Mouse (Mus musculus): ENCODE data around the gene Olfr993. TPM values are rescaled to one million over a fixed set of nuclear protein-coding genes. Genes with fewer than 3 reads are reported as not detected.

Olfr993 gene
- polyA plus RNA-seq (2015; fragmentation: Nextera tagmentation; extraction: Ambion mirVana): not detected in 2 replicates

- Histone ChIP-seq H3K9ac (ENCODE audit: low read depth, low read length) (no peak within 1 kb of the TSS), H3K36me3 (ENCODE audit: control insufficient read depth, insufficient read depth, low read length) (no peaks in the 10 kb centered on the region), H3K4me1 (ENCODE audit: control insufficient read depth, insufficient read depth, low read length) (no peaks in the 10 kb centered on the region), H3K4me3 (ENCODE audit: low read length) (no peak within 1 kb of the TSS), H3K27ac (ENCODE audit: low read length) (no peak within 1 kb of the TSS), H3K4me2 (ENCODE audit: low read depth, low read length) (no peak within 1 kb of the TSS), H3K27me3 (replicated peaks; ENCODE audit: control insufficient read depth, insufficient read depth, low read length) (no peaks in the 10 kb centered on the region), H3K9me3 (ENCODE audit: control insufficient read depth, low read length) (no peaks in the 10 kb centered on the region)
- ATAC-seq: no peak
Observed at GRCm38 (mm10) chr2:85414777-85415176, at the start of gene Olfr993. Olfr993 (minus strand) TSS chr2:85414877.

GRCm38 (mm10) chr2:85443539-85443938, 28.9 kb upstream of the Olfr993 start, which contains the start of gene Olfr995:
Olfr995 (minus strand) TSS chr2:85443639.
- Histone ChIP-seq H3K36me3 (ENCODE audit: control insufficient read depth, insufficient read depth, low read length) (no peaks in the 10 kb centered on the region), H3K9me3 (ENCODE audit: control insufficient read depth, low read length) (no peaks in the 10 kb centered on the region), H3K9ac (ENCODE audit: low read depth, low read length) (no peak within 1 kb of the TSS), H3K27ac (ENCODE audit: low read length) (no peak within 1 kb of the TSS), H3K4me2 (ENCODE audit: low read depth, low read length) (no peak within 1 kb of the TSS), H3K4me3 (ENCODE audit: low read length) (no peak within 1 kb of the TSS), H3K4me1 (ENCODE audit: control insufficient read depth, insufficient read depth, low read length) (no peaks in the 10 kb centered on the region), H3K27me3 (replicated peaks; ENCODE audit: control insufficient read depth, insufficient read depth, low read length) (no peaks in the 10 kb centered on the region)
- WGBS: 38% methylated on average over 1 of the region's 1 CpGs
- ATAC-seq: no peak

- Histone ChIP-seq H3K9me3 (ENCODE audit: control insufficient read depth, low read length) (no peaks in the 10 kb centered on the region), H3K27me3 (replicated peaks; ENCODE audit: control insufficient read depth, insufficient read depth, low read length) (no peaks in the 10 kb centered on the region), H3K4me2 (ENCODE audit: low read depth, low read length) (no peak overlapping the region), H3K4me3 (ENCODE audit: low read length) (no peak overlapping the region), H3K9ac (ENCODE audit: low read depth, low read length) (no peak overlapping the region), H3K36me3 (ENCODE audit: control insufficient read depth, insufficient read depth, low read length) (no peaks in the 10 kb centered on the region), H3K27ac (ENCODE audit: low read length) (no peak overlapping the region), H3K4me1 (ENCODE audit: control insufficient read depth, insufficient read depth, low read length) (no peaks in the 10 kb centered on the region)
- no peak for ATAC-seq
Observed at GRCm38 (mm10) chr2:85442546-85442945, 27.9 kb upstream of the Olfr993 start.

GRCm38 (mm10) chr2:85436351-85436750, 21.7 kb upstream of the Olfr993 start, which contains the start of gene Olfr994:
Olfr994 (minus strand) TSS chr2:85436451.
- H3K27ac ChIP-seq (ENCODE audit: low read length): no peak within 1 kb of the TSS
- H3K9ac ChIP-seq (ENCODE audit: low read depth, low read length): no peak within 1 kb of the TSS
- WGBS: 93% methylated on average over 3 of the region's 3 CpGs
- no peaks in the 10 kb centered on the region for H3K36me3 ChIP-seq (ENCODE audit: control insufficient read depth, insufficient read depth, low read length)
- no peak within 1 kb of the TSS for H3K4me3 ChIP-seq (ENCODE audit: low read length)
- no peaks in the 10 kb centered on the region for H3K27me3 ChIP-seq (replicated peaks; ENCODE audit: control insufficient read depth, insufficient read depth, low read length)
- no peak within 1 kb of the TSS for H3K4me2 ChIP-seq (ENCODE audit: low read depth, low read length)
- no peak for ATAC-seq
- H3K9me3 ChIP-seq (ENCODE audit: control insufficient read depth, low read length): no peaks in the 10 kb centered on the region
- H3K4me1 ChIP-seq (ENCODE audit: control insufficient read depth, insufficient read depth, low read length): no peaks in the 10 kb centered on the region

- no peaks in the 10 kb centered on the region for H3K9me3 ChIP-seq (ENCODE audit: control insufficient read depth, low read length)
- WGBS: 88% methylated on average over 1 of the region's 1 CpGs
- no peak overlapping the region for H3K27ac ChIP-seq (ENCODE audit: low read length)
- H3K4me3 ChIP-seq (ENCODE audit: low read length): no peak overlapping the region
- ATAC-seq: no peak
- no peaks in the 10 kb centered on the region for H3K27me3 ChIP-seq (replicated peaks; ENCODE audit: control insufficient read depth, insufficient read depth, low read length)
- no peaks in the 10 kb centered on the region for H3K4me1 ChIP-seq (ENCODE audit: control insufficient read depth, insufficient read depth, low read length)
- H3K4me2 ChIP-seq (ENCODE audit: low read depth, low read length): no peak overlapping the region
- H3K36me3 ChIP-seq (ENCODE audit: control insufficient read depth, insufficient read depth, low read length): no peaks in the 10 kb centered on the region
- no peak overlapping the region for H3K9ac ChIP-seq (ENCODE audit: low read depth, low read length)
Observed at GRCm38 (mm10) chr2:85425893-85426292, 11.2 kb upstream of the Olfr993 start.

GRCm38 (mm10) chr2:85409369-85409768, 5.3 kb downstream of the Olfr993 start, which contains the start of gene Olfr992:
Olfr992 (minus strand) TSS chr2:85409469.
- WGBS: 30% methylated on average over 2 of the region's 2 CpGs
- H3K27ac ChIP-seq (ENCODE audit: low read length): no peak within 1 kb of the TSS

More at GRCm38 (mm10) chr2:85409369-85409768, 5.3 kb downstream of the Olfr993 start, which contains the start of gene Olfr992:
- Histone ChIP-seq H3K27me3 (replicated peaks; ENCODE audit: control insufficient read depth, insufficient read depth, low read length) (no peaks in the 10 kb centered on the region), H3K4me3 (ENCODE audit: low read length) (no peak within 1 kb of the TSS), H3K9ac (ENCODE audit: low read depth, low read length) (no peak within 1 kb of the TSS), H3K4me2 (ENCODE audit: low read depth, low read length) (no peak within 1 kb of the TSS), H3K36me3 (ENCODE audit: control insufficient read depth, insufficient read depth, low read length) (no peaks in the 10 kb centered on the region), H3K9me3 (ENCODE audit: control insufficient read depth, low read length) (no peaks in the 10 kb centered on the region), H3K4me1 (ENCODE audit: control insufficient read depth, insufficient read depth, low read length) (no peaks in the 10 kb centered on the region)
- ATAC-seq: no peak

Other genes with a start within 250 kb of the Olfr993 start
- gene Lrrc55, start 217.7 kb downstream of the Olfr993 start, polyA plus RNA-seq (2015; fragmentation: Nextera tagmentation; extraction: Ambion mirVana): 3.4 and 4.0 TPM in 2 replicates
- not detected in 2 replicates for gene Olfr987, start 75.6 kb downstream of the Olfr993 start, polyA plus RNA-seq (2015; fragmentation: Nextera tagmentation; extraction: Ambion mirVana)
- gene Olfr988, start 51.6 kb downstream of the Olfr993 start, polyA plus RNA-seq (2015; fragmentation: Nextera tagmentation; extraction: Ambion mirVana): not detected in 2 replicates
- gene Olfr992, start 5.4 kb downstream of the Olfr993 start, polyA plus RNA-seq (2015; fragmentation: Nextera tagmentation; extraction: Ambion mirVana): not detected in 2 replicates
- not detected in 2 replicates for gene Olfr994, start 21.6 kb upstream of the Olfr993 start, polyA plus RNA-seq (2015; fragmentation: Nextera tagmentation; extraction: Ambion mirVana)
- gene Olfr995, start 28.8 kb upstream of the Olfr993 start, polyA plus RNA-seq (2015; fragmentation: Nextera tagmentation; extraction: Ambion mirVana): not detected in 2 replicates
- gene 4833423E24Rik, start 104.1 kb upstream of the Olfr993 start, polyA plus RNA-seq (2015; fragmentation: Nextera tagmentation; extraction: Ambion mirVana): 0.09 TPM in 1 of 2 replicates, not detected in the other
- gene Olfr996, start 164.3 kb upstream of the Olfr993 start, polyA plus RNA-seq (2015; fragmentation: Nextera tagmentation; extraction: Ambion mirVana): not detected in 2 replicates
- not detected in 2 replicates for gene Olfr998, start 174.1 kb upstream of the Olfr993 start, polyA plus RNA-seq (2015; fragmentation: Nextera tagmentation; extraction: Ambion mirVana)
- gene Olfr1000, start 197.0 kb upstream of the Olfr993 start, polyA plus RNA-seq (2015; fragmentation: Nextera tagmentation; extraction: Ambion mirVana): not detected in 2 replicates
- gene Olfr1002, start 235.8 kb upstream of the Olfr993 start, polyA plus RNA-seq (2015; fragmentation: Nextera tagmentation; extraction: Ambion mirVana): not detected in 2 replicates
- not detected in 2 replicates for gene Olfr154, start 249.6 kb upstream of the Olfr993 start, polyA plus RNA-seq (2015; fragmentation: Nextera tagmentation; extraction: Ambion mirVana)

Data from intestine, embryonic 16.5 days (tissue).